Mouse (Mus musculus): ENCODE results near the gene Vmn1r1. TPM values are rescaled to one million over a fixed set of nuclear protein-coding genes. Genes with fewer than 3 reads are reported as not detected.

The Vmn1r1 gene
- polyA plus RNA-seq, 1 experiment from 2014 or later, result not detected

DNA sequence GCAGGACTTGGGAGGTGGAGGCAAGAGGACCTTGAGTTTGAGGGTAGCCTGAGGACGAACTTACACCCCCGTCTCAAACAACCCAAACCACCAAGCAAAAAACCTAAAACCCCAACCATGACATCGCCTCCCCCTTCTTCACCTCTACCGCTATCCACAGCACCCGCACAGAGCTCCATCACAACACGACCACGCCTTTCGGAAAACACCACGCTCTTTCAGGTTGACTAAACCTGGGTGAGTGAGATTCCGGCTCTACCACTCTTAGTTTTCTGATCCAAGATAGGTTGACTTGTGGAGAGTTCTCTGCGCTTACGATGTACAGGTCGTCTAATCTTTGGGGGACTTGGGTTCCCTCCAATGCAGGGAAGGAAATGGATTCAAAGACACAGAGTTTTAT lies 21.6 kb downstream of the Vmn1r1 start:
- WGBS, result 95% methylated on average over 13 of the region's 13 CpGs
- no peaks in the 10 kb centered on the region for H3K27me3 ChIP-seq (ENCODE audit: control insufficient read depth, insufficient read depth, low read length)

GRCm38 (mm10) chr1:182140370-182140769 lies 23.9 kb downstream of the Vmn1r1 start:
- Histone ChIP-seq H3K9me3 (ENCODE audit: control insufficient read depth, low read length) (no peaks in the 10 kb centered on the region), H3K4me3 (ENCODE audit: low read length) (no peak overlapping the region), H3K9ac (ENCODE audit: low read depth, low read length) (no peak overlapping the region), H3K27me3 (ENCODE audit: control insufficient read depth, insufficient read depth, low read length) (no peaks in the 10 kb centered on the region), H3K4me2 (replicated peaks; ENCODE audit: low read depth, low read length) (peak overlapping the region; percentile 6; the same call in 1 of the 2 replicates), H3K4me1 (ENCODE audit: control insufficient read depth, insufficient read depth, low read length) (no peaks in the 10 kb centered on the region), H3K36me3 (ENCODE audit: control insufficient read depth, insufficient read depth, low read length) (no peaks in the 10 kb centered on the region), H3K27ac (ENCODE audit: low read depth, low read length) (no peak overlapping the region)
- peak; percentile 50; the same call in 1 of the 2 replicates for ATAC-seq (ENCODE audit: low FRiP score, low TSS enrichment)
- WGBS, result 2% methylated on average over 6 of the region's 6 CpGs

More for the DNA sequence above, 21.6 kb downstream of the Vmn1r1 start:
- Histone ChIP-seq H3K4me2 (replicated peaks; ENCODE audit: low read depth, low read length) (no peak overlapping the region), H3K27ac (ENCODE audit: low read depth, low read length) (no peak overlapping the region), H3K4me1 (ENCODE audit: control insufficient read depth, insufficient read depth, low read length) (no peaks in the 10 kb centered on the region), H3K4me3 (ENCODE audit: low read length) (no peak overlapping the region), H3K36me3 (ENCODE audit: control insufficient read depth, insufficient read depth, low read length) (no peaks in the 10 kb centered on the region), H3K9me3 (ENCODE audit: control insufficient read depth, low read length) (no peaks in the 10 kb centered on the region), H3K9ac (ENCODE audit: low read depth, low read length) (no peak overlapping the region)
- no peak for ATAC-seq (ENCODE audit: low FRiP score, low TSS enrichment)

GRCm38 (mm10) chr1:182139937-182140336 lies 24.3 kb downstream of the Vmn1r1 start:
- peak overlapping the region; percentile 6; the same call in 1 of the 2 replicates for H3K4me2 ChIP-seq (replicated peaks; ENCODE audit: low read depth, low read length)
- no peaks in the 10 kb centered on the region for H3K27me3 ChIP-seq (ENCODE audit: control insufficient read depth, insufficient read depth, low read length)
- no peaks in the 10 kb centered on the region for H3K36me3 ChIP-seq (ENCODE audit: control insufficient read depth, insufficient read depth, low read length)
- WGBS, result 31% methylated on average over 9 of the region's 9 CpGs
- H3K9me3 ChIP-seq (ENCODE audit: control insufficient read depth, low read length), result no peaks in the 10 kb centered on the region
- H3K27ac ChIP-seq (ENCODE audit: low read depth, low read length), result no peak overlapping the region
- no peak overlapping the region for H3K9ac ChIP-seq (ENCODE audit: low read depth, low read length)
- no peaks in the 10 kb centered on the region for H3K4me1 ChIP-seq (ENCODE audit: control insufficient read depth, insufficient read depth, low read length)
- peak; percentile 20; the same call in 1 of the 2 replicates for ATAC-seq (ENCODE audit: low FRiP score, low TSS enrichment)
- no peak overlapping the region for H3K4me3 ChIP-seq (ENCODE audit: low read length)

GRCm38 (mm10) chr1:182138172-182138571 lies 26.1 kb downstream of the Vmn1r1 start:
- no peaks in the 10 kb centered on the region for H3K27me3 ChIP-seq (ENCODE audit: control insufficient read depth, insufficient read depth, low read length)
- no peaks in the 10 kb centered on the region for H3K9me3 ChIP-seq (ENCODE audit: control insufficient read depth, low read length)
- H3K27ac ChIP-seq (ENCODE audit: low read depth, low read length), result no peak overlapping the region
- no peak overlapping the region for H3K4me3 ChIP-seq (ENCODE audit: low read length)
- H3K36me3 ChIP-seq (ENCODE audit: control insufficient read depth, insufficient read depth, low read length), result no peaks in the 10 kb centered on the region
- WGBS, result 68% methylated on average over 8 of the region's 8 CpGs
- no peak overlapping the region for H3K9ac ChIP-seq (ENCODE audit: low read depth, low read length)
- no peak overlapping the region for H3K4me2 ChIP-seq (replicated peaks; ENCODE audit: low read depth, low read length)
- no peaks in the 10 kb centered on the region for H3K4me1 ChIP-seq (ENCODE audit: control insufficient read depth, insufficient read depth, low read length)
- no peak for ATAC-seq (ENCODE audit: low FRiP score, low TSS enrichment)

DNA sequence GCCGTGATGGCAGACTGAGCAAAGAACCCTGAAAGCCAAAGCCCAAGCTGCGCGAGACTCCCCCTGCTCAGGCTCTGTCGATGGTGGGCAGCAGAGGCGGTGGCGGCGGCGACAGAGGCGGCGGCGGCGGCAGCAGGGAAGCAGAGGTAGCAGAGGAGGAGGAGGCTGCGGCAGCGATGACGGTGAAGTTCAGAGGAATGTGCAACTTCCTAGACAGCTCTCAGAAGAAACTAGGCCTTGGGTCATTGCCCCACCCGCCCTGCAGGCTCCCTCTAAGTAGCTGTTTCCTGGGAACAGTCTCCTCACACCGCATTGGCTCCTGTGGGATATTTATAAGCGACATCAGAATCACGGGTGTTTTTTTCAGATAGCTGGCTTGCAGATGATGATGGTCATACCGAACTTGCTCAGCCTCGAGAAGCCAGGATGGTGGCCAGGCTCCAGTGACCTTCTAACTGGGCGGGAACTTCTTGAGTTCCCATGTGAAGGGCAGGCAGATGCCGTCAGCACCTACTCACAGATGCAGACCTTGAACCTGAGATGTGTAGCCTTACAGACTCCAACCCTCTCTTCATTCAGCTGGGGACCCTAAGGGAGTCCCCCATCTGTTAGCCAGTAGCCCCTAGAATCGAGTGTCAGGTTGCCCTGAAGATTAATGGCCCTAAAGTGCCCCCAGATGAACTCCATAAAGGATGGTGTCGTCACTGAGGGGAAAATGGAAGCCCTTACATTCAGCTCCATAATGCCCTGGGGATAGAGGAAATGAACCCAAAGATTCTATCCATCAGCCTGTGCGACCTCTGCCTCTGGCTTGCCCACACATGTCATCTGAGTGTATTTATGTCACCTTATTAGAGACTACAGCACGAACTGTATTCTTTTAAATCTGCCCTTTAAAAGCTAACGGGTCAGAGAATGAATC lies 26.8 kb downstream of the Vmn1r1 start:
- H3K27ac ChIP-seq (ENCODE audit: low read depth, low read length), result no peak overlapping the region
- H3K4me1 ChIP-seq (ENCODE audit: control insufficient read depth, insufficient read depth, low read length), result no peaks in the 10 kb centered on the region
- H3K4me2 ChIP-seq (replicated peaks; ENCODE audit: low read depth, low read length), result 0 out of 2 replicates have a peak overlapping the region, but pooled peaks have one; percentile 0
- H3K9me3 ChIP-seq (ENCODE audit: control insufficient read depth, low read length), result no peaks in the 10 kb centered on the region
- H3K4me3 ChIP-seq (ENCODE audit: low read length), result no peak overlapping the region
- 51% methylated on average over 28 of the region's 28 CpGs for WGBS
- peaks cover 5% of the 10 kb centered on the region; the same call in 1 of the 2 replicates for H3K36me3 ChIP-seq (ENCODE audit: control insufficient read depth, insufficient read depth, low read length)
- no peak for ATAC-seq (ENCODE audit: low FRiP score, low TSS enrichment)
- no peak overlapping the region for H3K9ac ChIP-seq (ENCODE audit: low read depth, low read length)
- no peaks in the 10 kb centered on the region for H3K27me3 ChIP-seq (ENCODE audit: control insufficient read depth, insufficient read depth, low read length)

DNA sequence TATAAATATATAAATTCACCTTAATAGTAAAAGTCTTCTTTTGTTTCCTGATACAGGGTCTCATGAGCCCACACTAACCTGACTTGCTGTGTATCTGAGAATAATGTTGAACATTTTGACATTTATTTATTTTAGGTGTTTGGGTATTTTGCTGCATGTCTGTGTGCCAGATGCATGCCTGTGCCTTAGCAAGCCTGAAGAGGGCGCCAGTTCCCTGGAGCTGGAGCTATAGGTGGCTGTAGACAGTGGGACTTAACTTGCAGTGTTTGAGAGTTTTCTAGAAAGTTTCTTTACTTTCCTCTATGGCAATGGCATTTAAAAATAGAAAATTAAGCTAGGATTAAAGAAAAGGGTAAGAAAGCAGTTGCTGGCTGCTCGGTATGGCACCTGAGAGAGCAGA lies 33.5 kb downstream of the Vmn1r1 start:
- no peak overlapping the region for H3K4me3 ChIP-seq (ENCODE audit: low read length)
- no peaks in the 10 kb centered on the region for H3K9me3 ChIP-seq (ENCODE audit: control insufficient read depth, low read length)
- H3K27ac ChIP-seq (ENCODE audit: low read depth, low read length), result no peak overlapping the region
- H3K4me1 ChIP-seq (ENCODE audit: control insufficient read depth, insufficient read depth, low read length), result peaks cover 5% of the 10 kb centered on the region; the same call in 1 of the 2 replicates
- H3K4me2 ChIP-seq (replicated peaks; ENCODE audit: low read depth, low read length), result no peak overlapping the region
- H3K9ac ChIP-seq (ENCODE audit: low read depth, low read length), result no peak overlapping the region
- no peak for ATAC-seq (ENCODE audit: low FRiP score, low TSS enrichment)
- peaks cover 22% of the 10 kb centered on the region; the same call in 1 of the 2 replicates for H3K36me3 ChIP-seq (ENCODE audit: control insufficient read depth, insufficient read depth, low read length)
- WGBS, result 49% methylated on average over 2 of the region's 2 CpGs
- H3K27me3 ChIP-seq (ENCODE audit: control insufficient read depth, insufficient read depth, low read length), result no peaks in the 10 kb centered on the region

- peaks cover 7% of the 10 kb centered on the region; the same call in 1 of the 2 replicates for H3K36me3 ChIP-seq (ENCODE audit: control insufficient read depth, insufficient read depth, low read length)
- H3K27me3 ChIP-seq (ENCODE audit: control insufficient read depth, insufficient read depth, low read length), result no peaks in the 10 kb centered on the region
- under 1% methylated on average over 33 of the region's 33 CpGs for WGBS
- H3K9ac ChIP-seq (ENCODE audit: low read depth, low read length), result peak overlapping the region; percentile 75
- peaks cover 10% of the 10 kb centered on the region for H3K4me1 ChIP-seq (ENCODE audit: control insufficient read depth, insufficient read depth, low read length)
- H3K4me3 ChIP-seq (ENCODE audit: low read length), result peak overlapping the region; percentile 59
- peak overlapping the region; percentile 78 for H3K27ac ChIP-seq (ENCODE audit: low read depth, low read length)
- H3K9me3 ChIP-seq (ENCODE audit: control insufficient read depth, low read length), result no peaks in the 10 kb centered on the region
- peak; percentile 96 for ATAC-seq (ENCODE audit: low FRiP score, low TSS enrichment)
- peak overlapping the region; percentile 64 for H3K4me2 ChIP-seq (replicated peaks; ENCODE audit: low read depth, low read length)
Measured at GRCm38 (mm10) chr1:182124924-182125368, 39.3 kb downstream of the Vmn1r1 start.

DNA sequence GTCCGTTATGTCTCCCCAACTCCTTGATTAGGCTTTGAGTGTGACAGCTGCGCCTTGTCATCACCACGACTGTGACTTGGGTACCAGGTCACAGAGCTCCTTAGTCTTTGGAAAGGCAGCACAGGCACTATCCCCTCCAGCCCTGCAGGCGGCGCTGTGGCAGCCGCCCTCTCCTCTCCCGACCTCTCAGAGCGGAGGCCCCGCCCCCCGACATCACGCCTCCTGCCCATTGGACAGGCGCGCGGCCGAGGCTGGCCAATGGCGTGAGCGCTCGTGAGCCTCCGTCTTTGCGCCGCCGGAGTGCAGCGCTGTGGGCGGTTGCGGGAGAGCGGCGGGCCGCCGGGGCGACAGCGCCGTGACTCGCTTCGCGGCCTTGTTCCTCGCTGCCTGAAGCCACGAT lies 39.8 kb downstream of the Vmn1r1 start, which contains the start of gene Srp9:
Gene Srp9, plus strand, starts transcription at position 232 of the 400 bp plus-strand sequence.
- Histone ChIP-seq H3K9ac (ENCODE audit: low read depth, low read length) (peak within 1 kb of the TSS; percentile 75), H3K27me3 (ENCODE audit: control insufficient read depth, insufficient read depth, low read length) (no peaks in the 10 kb centered on the region), H3K4me2 (replicated peaks; ENCODE audit: low read depth, low read length) (peak within 1 kb of the TSS; percentile 64), H3K4me3 (ENCODE audit: low read length) (peak within 1 kb of the TSS; percentile 59), H3K4me1 (ENCODE audit: control insufficient read depth, insufficient read depth, low read length) (peaks cover 10% of the 10 kb centered on the region), H3K27ac (ENCODE audit: low read depth, low read length) (peak within 1 kb of the TSS; percentile 78), H3K9me3 (ENCODE audit: control insufficient read depth, low read length) (no peaks in the 10 kb centered on the region), H3K36me3 (ENCODE audit: control insufficient read depth, insufficient read depth, low read length) (peaks cover 3% of the 10 kb centered on the region; the same call in 1 of the 2 replicates)
- ATAC-seq (ENCODE audit: low FRiP score, low TSS enrichment), result peak; percentile 99
- under 1% methylated on average over 37 of the region's 37 CpGs for WGBS

DNA sequence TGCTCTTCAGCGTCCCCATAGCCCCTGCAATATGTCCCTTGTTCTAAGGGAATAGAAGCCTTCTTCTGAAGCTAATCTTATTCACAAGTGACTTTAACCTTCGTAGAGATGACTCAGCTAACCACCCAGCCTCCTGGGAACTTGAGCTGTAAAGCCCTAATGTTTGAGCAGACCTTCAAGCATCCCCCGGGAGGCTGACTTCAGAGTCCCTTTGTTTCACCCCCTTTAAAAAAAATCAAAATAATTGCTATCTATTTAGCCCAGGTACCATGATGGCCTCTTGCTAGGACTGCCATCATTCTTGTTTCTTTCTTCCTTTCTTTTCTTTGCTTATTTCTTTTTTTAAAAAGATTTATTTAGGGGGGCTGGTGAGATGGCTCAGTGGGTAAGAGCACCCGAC lies 41.9 kb downstream of the Vmn1r1 start:
- 87% methylated on average over 4 of the region's 4 CpGs for WGBS
- H3K4me3 ChIP-seq (ENCODE audit: low read length), result no peak overlapping the region
- ATAC-seq (ENCODE audit: low FRiP score, low TSS enrichment), result no peak

More for the DNA sequence above, 41.9 kb downstream of the Vmn1r1 start:
- Histone ChIP-seq H3K4me1 (ENCODE audit: control insufficient read depth, insufficient read depth, low read length) (peaks cover 10% of the 10 kb centered on the region), H3K36me3 (ENCODE audit: control insufficient read depth, insufficient read depth, low read length) (no peaks in the 10 kb centered on the region), H3K4me2 (replicated peaks; ENCODE audit: low read depth, low read length) (no peak overlapping the region), H3K9ac (ENCODE audit: low read depth, low read length) (no peak overlapping the region), H3K27ac (ENCODE audit: low read depth, low read length) (no peak overlapping the region), H3K9me3 (ENCODE audit: control insufficient read depth, low read length) (no peaks in the 10 kb centered on the region), H3K27me3 (ENCODE audit: control insufficient read depth, insufficient read depth, low read length) (no peaks in the 10 kb centered on the region)

Measured in kidney, embryonic 14.5 days (tissue).